Mouse (Mus musculus) large intestine, adult 2 months (tissue): ENCODE results near the gene Vps13d. TPM values are rescaled to one million over a fixed set of nuclear protein-coding genes. Genes with fewer than 3 reads are reported as not detected.

Source experiments
- DNase-seq: peaks from one replicate; pipeline ENCODE4 v3.0.0-alpha.2; 2012; ENCODE audit warnings: low read depth, low spot score
- WGBS: fragments of 180-500 bp; shearing (Covaris S2); methylation state at CpG from one replicate; pipeline ENCODE4 v1.1.7; 2018; 5-methylcytosine and 5-hydroxymethylcytosine counted together
- polyA plus RNA-seq: library from polyadenylated mRNA; depleted of rRNA; stranded (reverse); fragments of >200 nt; gene quantifications from 2 replicates; pipeline ENCODE4 v1.2.3, GENCODE M21; 2012; rRNA removed

Vps13d gene
- polyA plus RNA-seq, 1 experiment = 15.5 TPM

GRCm38 (mm10) chr4:144930366-144930765 is 264.4 kb downstream of the Vps13d start:
- 9% methylated on average over 10 of the region's 10 CpGs for WGBS
- DNase-seq = no peak

GRCm38 (mm10) chr4:144929811-144930221 is 265.0 kb downstream of the Vps13d start:
- no peak for DNase-seq
- WGBS = 36% methylated on average over 1 of the region's 1 CpGs

- WGBS = 53% methylated on average over 5 of the region's 5 CpGs
- no peak for DNase-seq
These were observed 265.9 kb downstream of the Vps13d start for GRCm38 (mm10) chr4:144928693-144929436.

Other genes with a start within 250 kb of the Vps13d start
- gene Tnfrsf1b, start 51.9 kb upstream of the Vps13d start, polyA plus RNA-seq = 15.1 and 17.8 TPM in 2 replicates
- gene Tnfrsf8, start 120.2 kb upstream of the Vps13d start, polyA plus RNA-seq = 0.52 and 0.64 TPM in 2 replicates